Mouse (Mus musculus) urinary bladder, postnatal 25 days (tissue): Measurements from ENCODE around the gene Zc3h4.

Experiments used
- DNase-seq: peaks from one replicate; pipeline ENCODE4 v3.0.0; 2022; ENCODE audit warnings: low spot score

Gene Zc3h4

DNA sequence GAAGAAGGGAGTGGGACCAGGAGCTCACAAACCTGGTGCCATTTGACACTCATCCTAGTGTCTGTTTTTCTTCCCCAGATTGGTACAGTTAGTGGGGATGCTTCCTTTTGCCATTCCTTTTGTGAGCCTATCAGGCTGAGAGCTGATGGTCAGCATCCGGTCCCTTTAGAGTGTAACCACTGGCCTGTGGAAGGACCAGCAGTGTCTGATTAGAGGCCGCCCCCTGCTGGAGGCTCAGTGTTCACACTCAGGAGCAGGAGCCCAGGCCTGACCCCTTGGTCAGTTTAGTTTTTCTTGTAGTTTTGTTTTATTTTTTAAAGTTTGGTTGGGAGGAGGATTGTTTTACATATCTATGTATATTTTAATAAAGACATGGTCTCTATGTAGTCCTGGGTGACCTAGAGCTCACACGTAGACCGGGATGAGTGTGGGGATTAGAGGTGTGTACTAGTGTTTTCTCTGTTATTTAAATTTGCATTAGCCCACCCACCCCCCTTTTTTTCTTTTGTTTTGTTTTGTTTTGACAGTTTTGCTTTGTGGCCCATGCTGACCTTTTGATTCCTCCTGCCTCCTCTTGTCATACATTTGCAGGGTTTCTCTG lies 25.5 kb downstream of the Zc3h4 start:
- DNase-seq, result peak; percentile 81

DNA sequence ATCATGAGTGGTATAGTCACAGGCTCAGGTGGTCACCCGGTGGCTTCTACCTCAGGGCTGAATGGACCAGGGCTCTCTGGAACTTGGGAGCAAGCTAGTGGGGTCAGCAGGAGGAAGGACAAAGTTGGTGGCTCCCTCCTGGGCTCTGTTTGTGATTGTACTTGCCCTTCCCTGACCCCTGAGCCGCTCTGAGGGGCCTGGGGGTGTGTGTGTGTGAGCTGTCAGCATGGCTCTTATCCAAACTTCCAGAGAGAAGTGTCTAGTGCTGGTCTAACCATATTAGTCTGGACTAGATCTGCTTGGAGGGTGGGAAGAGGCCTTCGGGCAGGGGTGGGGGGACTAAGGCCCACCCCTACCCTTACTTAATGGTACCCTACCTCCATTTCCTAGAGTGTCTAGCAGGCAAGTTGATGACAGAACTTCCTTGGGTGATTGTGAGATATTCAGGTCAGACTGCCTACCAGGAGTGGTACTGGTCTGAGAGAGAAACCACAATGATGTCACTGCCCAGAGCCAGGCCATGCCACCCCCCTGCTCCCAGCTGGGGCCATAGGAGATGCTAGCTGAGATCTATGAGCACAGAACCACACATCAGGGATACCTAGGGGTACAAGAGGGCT lies 32.8 kb downstream of the Zc3h4 start:
- DNase-seq, result no peak

DNA sequence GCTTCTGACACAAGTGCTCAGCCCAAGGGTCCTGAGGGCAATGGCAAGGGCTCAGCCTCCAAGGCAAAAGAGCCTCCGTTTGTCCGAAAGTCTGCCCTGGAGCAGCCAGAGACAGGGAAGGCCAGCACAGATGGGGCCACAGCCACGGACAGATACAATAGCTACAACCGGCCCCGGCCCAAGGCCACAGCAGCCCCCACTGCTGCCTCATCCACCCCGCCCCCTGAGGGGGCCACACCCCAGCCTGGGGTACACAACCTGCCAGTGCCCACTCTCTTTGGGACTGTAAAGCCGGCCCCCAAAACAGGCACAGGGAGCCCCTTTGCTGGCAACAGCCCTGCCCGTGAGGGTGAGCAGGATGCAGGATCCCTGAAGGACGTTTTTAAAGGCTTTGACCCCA lies 34.4 kb downstream of the Zc3h4 start:
- no peak for DNase-seq

DNA sequence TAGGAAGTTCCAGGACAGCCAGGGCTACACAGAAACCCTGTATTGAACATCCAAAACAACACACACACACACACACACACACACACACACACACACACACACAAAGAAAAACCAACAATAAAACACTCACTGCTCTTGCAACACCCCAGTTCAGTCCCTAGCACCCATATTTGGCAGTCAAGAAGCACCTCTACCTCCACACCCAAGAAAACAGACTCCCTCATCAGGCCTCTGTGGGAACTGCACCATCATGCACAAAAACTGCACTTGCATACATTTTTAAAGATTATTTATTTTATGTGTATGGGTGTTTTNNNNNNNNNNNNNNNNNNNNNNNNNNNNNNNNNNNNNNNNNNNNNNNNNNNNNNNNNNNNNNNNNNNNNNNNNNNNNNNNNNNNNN lies 40.5 kb downstream of the Zc3h4 start:
- DNase-seq, result no peak

DNA sequence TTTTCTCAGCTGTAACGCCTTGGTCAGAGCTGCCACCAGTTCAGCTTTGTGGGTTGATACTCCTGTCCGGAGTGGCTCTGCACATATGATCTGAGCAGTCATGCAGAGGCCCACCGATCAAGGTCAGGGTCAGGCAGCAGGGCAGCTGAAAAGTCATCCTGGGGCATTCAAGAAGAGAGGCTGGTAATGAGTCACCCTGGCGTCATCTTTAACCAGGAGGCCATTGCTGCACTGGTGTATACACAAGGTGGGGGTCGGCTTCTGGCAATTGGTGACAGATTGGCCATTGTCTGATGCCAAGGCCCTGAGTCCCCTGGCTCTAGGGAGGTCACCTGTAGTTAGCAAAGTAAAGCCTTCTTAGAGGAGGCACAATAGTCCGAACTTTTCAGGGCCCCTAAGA lies 50.9 kb downstream of the Zc3h4 start:
- DNase-seq, result no peak

DNA sequence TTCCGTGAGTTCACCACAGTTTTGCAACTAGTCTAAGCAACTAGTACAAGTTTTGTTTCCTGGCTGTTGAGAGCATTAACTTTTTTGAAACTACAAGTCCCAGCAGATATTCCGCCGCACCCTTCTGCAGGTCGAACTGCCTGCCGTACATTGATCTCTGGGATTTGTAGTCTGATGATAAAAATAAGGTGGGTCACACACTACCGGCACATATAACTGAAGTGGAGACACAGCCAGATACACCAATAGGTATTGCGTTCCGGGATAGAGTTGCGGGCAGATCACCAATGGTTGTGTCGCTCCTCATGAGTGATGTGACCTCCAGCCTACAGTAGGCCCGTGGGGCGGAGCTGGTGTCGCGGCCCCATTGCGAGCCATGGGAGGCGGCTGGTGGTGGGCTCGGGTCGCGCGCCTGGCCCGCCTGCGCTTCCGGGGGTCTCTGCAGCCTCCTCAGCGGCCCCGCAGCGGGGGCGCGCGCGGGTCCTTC lies 51.9 kb downstream of the Zc3h4 start, which contains the start of gene Tmem160:
Tmem160 (plus strand) TSS at position 193 of the 487 bp plus-strand sequence.
- DNase-seq, result peak; percentile 74

DNA sequence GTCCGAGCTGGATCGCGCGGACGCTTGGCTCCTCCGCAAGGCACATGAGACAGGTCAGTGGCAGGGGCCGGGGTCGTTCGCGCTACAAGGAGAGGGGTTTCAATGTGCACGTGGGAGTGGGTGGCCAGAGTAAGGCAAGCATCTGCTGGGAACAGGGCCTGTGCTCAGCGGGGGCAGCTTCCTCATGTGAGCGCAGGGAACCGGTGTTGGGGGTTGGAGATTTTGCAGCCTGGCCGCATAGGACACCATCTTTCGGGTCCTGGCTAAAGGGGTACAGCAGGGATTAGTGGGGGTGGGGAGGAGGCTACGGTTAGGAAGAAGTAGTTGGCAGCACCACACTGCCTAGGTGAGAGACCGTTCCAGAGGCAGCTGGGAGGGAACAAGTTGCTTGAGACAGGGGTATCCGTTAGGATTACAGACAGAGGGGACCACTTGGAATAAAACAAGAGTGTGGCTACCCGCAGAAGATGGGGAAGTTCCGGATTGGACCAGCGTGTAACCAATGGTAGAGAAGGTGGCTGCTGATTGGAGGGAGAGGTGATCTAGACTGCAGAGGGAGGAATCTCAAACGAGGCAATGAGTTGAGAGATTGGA lies 52.5 kb downstream of the Zc3h4 start:
- no peak for DNase-seq

DNA sequence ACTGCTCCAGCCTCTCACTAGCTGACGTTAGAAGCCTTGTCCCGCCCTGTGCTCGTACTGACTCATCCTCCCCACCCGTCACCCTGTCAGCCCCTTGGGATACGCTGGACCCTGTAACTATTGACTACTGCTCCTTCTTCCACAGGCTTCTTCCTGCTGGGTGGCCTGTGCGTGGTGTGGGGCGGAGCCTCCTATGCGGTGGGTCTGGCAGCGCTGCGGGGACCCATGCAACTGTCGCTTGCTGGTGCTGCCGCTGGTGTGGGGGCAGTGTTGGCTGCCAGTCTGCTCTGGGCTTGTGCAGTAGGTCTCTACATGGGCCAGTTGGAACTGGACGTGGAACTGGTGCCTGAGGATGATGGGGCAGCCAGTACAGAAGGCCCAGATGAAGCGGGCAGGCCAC lies 54.3 kb downstream of the Zc3h4 start:
- no peak for DNase-seq

DNA sequence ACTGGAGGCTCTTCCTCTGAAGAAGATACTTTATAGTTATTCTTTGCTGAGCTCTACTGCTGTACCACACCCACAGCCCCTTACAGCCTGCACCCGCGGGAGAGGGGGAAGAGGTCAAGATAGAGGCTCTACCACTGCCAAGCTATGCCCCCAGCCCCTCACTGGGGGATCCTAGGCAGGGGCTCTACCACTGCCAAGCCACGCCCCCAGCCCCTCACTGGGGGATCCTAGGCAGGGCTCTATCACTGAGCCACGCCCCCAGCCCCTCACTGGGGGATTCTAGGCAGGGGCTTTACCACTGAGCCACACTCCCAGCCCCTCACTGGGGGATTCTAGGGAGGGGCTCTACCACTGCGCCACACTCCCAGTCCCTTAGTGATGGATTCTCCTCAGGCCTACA lies 55.6 kb downstream of the Zc3h4 start:
- no peak for DNase-seq

DNA sequence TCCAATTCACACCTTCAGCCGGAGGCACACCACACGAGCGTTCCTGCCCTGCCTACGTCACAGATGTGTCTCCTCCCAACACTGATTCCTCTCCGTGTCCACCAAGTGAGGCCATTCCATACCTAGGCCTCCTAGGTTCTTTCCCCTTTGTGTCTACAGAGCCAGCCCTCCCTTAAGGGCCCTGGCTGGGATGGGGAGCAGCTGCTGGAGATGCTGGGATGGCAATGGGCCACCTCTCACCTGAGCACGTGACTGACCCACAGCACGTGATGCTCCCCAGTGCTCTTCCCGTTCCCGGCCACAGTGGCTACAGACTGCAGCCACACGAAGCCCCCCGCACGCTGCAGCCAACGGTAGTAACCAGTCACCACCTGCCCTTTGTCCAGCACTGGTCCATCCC lies 59.9 kb downstream of the Zc3h4 start:
- no peak for DNase-seq

DNA sequence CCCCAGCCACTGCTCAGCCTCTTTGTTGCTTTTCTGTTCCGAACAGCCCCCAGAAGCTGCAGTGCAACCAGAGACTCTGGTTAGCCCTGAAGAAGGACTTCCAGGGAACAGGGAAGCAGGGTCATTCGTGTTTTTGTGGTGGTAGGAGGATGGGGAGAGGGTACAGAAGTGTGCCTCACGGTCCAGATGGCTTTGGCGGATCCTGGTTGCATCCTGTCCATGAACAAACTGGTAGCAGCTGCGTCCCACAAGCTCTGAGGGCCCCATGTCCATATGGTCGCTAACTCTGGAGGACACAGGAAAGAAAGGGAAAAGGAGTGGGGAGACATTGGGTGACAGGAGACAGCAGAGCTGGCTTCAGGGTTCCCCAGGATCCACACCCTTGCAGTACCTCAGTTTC lies 60.4 kb downstream of the Zc3h4 start:
- DNase-seq, result no peak

DNA sequence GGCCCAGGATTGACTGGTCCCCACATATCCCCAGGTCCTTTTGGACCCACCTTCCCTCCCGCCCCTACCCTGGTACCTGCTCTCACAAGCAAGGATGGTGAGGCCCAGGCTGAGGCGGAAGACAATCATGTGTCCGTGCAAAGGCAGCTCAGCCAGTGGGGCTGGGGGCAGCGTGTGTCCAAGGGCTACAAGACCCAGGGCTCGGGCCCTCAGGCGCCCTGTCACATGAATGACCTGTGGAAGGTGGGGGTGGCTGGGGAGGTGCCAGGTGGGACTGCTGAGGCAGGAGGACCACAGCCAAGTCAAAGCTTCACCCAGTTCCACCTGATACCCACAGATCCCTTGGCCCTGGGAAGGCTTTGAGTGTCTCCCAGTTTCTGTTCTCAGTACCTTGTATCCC lies 61.0 kb downstream of the Zc3h4 start:
- no peak for DNase-seq

DNA sequence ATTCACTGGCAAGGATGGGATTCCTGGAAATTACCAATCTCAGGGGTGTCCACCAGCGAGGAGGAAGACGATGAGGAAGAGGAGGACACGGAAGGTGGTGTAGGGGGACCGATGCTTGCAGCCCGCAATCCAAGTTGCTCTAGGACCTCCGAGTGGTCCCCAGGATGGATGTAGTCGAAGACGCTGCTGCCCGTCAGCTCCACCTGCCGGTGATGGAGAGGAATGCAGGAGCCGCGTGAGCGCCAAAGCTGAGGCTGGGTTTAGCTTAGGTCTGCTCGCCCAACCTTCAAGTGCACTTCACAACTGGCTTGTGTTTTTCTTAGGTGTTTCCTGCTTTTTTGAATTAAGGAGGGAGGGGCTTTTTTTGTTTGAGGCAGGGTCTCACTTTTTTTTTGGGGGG lies 62.5 kb downstream of the Zc3h4 start:
- DNase-seq, result peak; percentile 81

DNA sequence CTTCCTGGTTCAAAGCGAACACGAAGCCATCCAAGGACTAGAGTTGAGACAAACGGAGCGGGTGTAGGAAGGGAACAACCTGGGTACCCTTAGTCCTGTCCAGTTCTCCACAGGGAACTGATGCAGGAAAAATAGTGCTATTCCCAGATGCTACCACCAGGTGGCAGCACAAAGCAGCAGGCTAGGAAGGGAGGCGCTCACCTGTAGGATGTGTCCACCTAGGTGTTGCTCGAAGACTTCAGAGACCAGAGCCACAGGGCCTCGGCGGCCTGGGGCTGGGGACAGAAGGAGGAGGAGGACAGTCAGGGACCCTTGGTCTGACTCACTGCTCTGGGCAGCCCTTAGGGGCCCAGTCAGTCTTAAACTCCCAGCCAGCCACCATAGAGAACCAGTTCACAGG lies 64.5 kb downstream of the Zc3h4 start:
- peak; percentile 80 for DNase-seq

DNA sequence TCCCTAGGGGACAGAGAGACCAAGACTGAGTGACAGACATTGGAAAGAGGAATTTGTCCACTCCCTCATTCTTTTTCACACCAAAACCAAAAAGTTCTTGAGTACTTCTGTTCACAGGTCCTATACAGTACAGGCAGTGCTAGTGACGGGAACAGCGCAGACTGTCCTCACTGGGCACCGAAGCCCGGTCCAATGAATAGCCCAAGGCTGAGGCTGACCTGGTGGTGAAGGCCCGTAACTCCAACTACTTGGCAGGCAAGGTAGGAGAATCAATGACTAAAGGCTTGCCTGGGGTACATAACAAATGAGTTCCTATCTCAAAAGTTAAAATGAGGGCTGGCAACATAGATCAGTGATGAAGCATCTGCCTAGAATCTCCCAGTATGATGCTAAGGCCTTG lies 64.9 kb downstream of the Zc3h4 start:
- no peak for DNase-seq

DNA sequence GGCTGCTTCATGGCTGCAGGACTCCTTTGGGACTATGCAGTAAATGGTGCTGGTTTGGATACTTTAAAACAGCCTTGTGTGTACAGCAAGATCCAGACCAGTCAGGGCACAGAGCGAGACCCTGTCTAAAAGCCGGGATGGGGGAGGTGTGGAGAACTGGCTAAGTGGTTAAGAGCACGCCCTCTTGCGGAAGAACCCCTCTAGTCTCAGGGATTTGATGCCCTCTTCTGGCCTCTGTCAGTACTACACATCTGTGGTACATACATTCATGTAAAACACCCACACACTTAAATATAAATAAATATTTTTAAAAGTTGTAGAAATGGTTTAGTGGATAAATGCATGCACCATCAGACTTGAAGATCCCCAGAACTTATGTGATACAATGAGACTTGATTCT lies 65.9 kb downstream of the Zc3h4 start:
- DNase-seq, result no peak

DNA sequence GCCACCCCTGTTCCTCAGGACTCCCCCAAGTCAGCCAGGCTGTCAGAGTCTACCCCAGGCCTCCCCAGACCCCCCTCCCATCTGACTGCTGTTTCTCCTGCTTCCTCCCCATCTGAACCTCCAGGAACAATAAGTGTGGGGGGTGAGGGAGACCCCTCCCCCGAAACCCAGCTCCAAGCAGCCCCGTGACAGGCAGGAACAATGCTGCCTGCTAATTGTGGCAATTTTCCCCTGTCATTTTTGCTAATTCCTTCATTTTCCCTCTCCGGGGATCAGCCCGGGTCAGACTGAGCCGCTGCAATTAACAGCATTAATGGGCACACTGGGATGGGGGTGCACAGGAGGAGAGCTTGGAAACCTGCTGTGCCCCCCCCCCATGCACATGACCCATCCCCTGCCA lies 67.4 kb downstream of the Zc3h4 start:
- DNase-seq, result no peak

DNA sequence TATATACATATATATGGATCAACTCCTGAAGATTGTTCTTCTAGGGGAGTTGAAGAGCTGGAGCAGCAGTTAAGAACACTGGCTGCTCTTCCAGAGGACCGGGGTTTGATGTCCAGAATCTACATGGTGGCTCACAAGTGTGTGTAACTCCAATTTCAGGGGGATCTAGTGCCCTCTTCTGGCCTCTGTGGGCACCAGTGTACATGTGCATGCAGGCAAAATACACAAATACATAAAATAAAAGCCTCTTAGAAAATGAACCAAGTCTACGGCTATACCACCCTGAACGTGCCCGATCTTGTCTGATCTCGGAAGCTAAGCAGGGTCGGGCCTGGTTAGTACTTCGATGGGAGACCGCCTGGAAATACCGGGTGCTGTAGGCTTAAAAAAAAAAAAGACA lies 70.8 kb downstream of the Zc3h4 start:
- no peak for DNase-seq

DNA sequence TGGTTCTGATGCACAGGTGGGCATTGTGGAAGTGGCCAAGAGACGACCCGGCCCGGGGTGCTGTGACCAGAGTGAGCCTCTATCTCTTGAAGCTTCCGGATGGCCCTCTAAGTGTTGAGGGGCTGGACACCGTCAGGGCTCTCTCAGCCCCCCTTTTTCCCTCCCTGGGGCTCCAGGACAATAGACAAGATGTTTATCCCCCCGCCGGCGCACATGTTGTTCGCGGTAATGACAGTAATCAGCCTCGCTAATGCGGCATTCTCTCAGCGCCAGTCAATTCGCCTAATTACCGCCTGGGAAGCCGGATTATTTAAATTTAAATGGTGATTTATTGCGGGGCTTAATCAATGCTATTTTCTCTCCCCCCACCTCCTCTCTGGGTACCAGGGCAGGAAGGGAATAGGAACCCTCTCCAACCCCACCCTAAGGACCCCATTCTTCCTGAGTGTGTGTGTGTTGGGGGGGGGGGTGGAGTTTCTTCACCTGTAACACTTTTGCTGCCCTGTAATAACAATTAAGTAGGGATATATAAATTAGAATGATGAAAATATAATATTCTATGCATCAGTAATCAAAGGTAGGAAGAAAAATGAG lies 71.5 kb downstream of the Zc3h4 start:
- no peak for DNase-seq

DNA sequence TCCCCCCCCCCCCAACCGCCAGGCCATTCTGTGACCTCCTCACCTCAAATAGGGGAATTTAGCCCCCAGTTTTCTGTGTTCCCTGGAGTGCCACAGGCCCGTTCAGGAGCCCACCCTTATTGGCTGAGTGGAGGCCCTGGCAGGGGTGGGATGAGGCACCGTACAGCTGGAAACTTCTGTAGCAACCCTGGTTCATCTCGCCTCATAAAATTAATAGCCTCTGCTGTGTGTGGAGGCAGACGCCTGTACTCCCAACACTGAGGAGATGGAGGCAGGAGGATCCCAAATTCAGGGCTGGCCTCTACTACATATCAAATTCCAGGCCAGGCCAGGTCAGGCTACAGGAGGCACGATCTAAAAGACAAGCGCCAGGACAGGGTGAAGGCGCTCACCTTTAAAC lies 73.1 kb downstream of the Zc3h4 start:
- DNase-seq, result no peak

DNA sequence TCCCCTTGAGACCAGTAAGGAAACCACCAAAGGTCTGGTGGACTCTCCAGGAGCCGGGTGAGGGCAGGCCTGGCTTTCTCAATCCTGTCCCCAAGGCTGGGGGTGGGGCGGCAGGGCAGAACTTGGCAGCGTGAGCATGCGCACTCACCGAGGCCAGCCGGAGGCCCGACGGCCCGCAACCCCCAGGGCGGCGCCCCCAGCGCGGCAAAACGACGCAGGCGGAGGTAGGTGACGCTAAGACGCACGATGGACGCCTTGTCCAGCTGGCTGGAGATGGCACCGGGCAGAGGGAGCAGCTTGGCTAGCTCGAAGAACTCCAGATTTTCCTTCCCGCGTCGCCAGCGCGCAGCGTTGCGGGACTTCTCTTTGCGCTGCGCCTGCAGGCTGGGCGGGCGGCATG lies 73.7 kb downstream of the Zc3h4 start:
- no peak for DNase-seq

DNA sequence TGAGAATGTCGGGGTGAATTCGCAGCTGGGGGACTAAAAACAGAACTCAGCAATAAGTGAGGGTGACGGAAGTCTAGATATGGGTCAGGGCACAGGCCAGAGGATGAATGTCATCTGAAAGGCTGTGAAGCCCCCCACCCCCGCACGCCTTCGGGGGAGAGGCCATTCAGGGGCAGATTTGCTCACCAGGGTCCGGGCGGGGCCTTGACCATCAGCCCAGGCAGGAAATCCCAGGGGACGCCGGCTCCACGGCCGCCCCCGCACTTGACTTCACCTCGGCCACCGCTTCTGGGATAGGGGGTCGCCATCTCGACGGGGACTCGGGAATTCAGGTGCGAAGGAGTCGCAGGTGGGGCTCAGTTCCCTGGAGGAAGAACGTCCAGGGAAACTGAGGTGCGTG lies 74.6 kb downstream of the Zc3h4 start:
- DNase-seq, result no peak
